Mouse (Mus musculus) limb, embryonic 15.5 days (tissue): ENCODE data around the gene Trpm2. TPM values are rescaled to one million over a fixed set of nuclear protein-coding genes. Genes with fewer than 3 reads are reported as not detected.
A peak's percentile ranks its signal among the peaks of the same experiment; 100 is the strongest.
"Not testable (repeated sequence)": the region's sequence is repeated elsewhere in the genome, so short reads cannot be mapped to it uniquely, and the experiment has no call there.

ENCODE experiments used
- ATAC-seq: fragments of 200-750 bp; cut with Nextera tagmentation; 2 replicates; pipeline ENCODE4 v1.8.0; 2017; ENCODE audit warnings: low read depth, moderate TSS enrichment; ENCODE audit not compliant: insufficient number of reproducible peaks, low FRiP score, low TSS enrichment
- H3K27ac ChIP-seq: fragments of 300-500 bp; sonication (generic); 2 replicates; pipeline ENCODE4 v1.5.1; 2015; ENCODE audit warnings: moderate library complexity, mild to moderate bottlenecking, inconsistent platforms
- H3K27me3 ChIP-seq: fragments of 300-500 bp; sonication (generic); 2 replicates; pipeline ENCODE4 v1.6.1; 2015; ENCODE audit warnings: inconsistent platforms
- H3K36me3 ChIP-seq: fragments of 300-500 bp; sonication (generic); 2 replicates; pipeline ENCODE4 v1.6.1; 2015; ENCODE audit warnings: inconsistent platforms
- H3K4me1 ChIP-seq: fragments of 300-500 bp; sonication (generic); 2 replicates; pipeline ENCODE4 v1.6.1; 2015; ENCODE audit warnings: inconsistent platforms
- H3K4me2 ChIP-seq: fragments of 300-500 bp; sonication (generic); 2 replicates; pipeline ENCODE4 v1.6.1; 2015; ENCODE audit warnings: mild to moderate bottlenecking, inconsistent platforms
- H3K4me3 ChIP-seq: fragments of 300-500 bp; sonication (generic); 2 replicates; pipeline ENCODE4 v1.5.1; 2015; ENCODE audit warnings: mild to moderate bottlenecking, inconsistent platforms
- H3K9ac ChIP-seq: fragments of 300-500 bp; sonication (generic); 2 replicates; pipeline ENCODE4 v1.6.1; 2015; ENCODE audit warnings: inconsistent platforms
- H3K9me3 ChIP-seq: fragments of 300-500 bp; sonication (generic); 2 replicates; pipeline ENCODE4 v1.6.1; 2016; ENCODE audit warnings: inconsistent platforms
- WGBS: fragments of 180-500 bp; shearing (Covaris S2); methylation state at CpG from one replicate; pipeline ENCODE4 v1.1.7; 2015; 5-methylcytosine and 5-hydroxymethylcytosine counted together
- polyA plus RNA-seq: library from polyadenylated mRNA; unstranded; fragments of >200 nt; fragmentation: Nextera tagmentation; extraction: Ambion mirVana; gene quantifications from 2 replicates; pipeline ENCODE4 v1.2.1, GENCODE M21; 2015

Gene Trpm2
- polyA plus RNA-seq: 0.50 and 0.51 TPM in 2 replicates

DNA sequence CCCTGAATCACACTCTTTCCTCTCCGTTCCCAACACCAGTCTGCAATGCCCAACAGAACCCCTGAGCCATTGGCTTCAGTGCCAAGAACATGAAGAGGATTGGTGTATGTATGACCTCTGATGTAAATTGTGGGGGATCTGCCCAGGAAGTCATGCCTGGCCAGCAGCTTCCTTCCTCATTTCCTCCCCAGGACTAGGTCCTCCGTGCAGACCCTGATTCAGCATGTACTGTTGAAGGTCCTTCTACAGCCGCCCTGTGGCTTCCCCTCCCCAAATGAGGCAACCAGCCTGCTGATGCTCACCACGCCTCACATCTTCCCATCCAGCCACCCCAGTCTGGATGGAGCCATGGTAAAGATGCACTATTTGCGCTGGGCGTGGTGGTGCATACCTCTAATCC is at the start of gene Trpm2:
TSS of gene Trpm2 (minus strand) at position 83 of the 400 bp plus-strand sequence.
- Histone ChIP-seq H3K4me1 (peaks cover 14% of the 10 kb centered on the region), H3K9me3 (no peaks in the 10 kb centered on the region), H3K27ac (no peak within 1 kb of the TSS), H3K36me3 (no peaks in the 10 kb centered on the region), H3K4me2 (peak within 1 kb of the TSS; percentile 58), H3K27me3 (peaks cover 28% of the 10 kb centered on the region), H3K4me3 (peak within 1 kb of the TSS; percentile 33), H3K9ac (no peak within 1 kb of the TSS)
- 78% methylated on average over 6 of the region's 6 CpGs for WGBS
- no peak for ATAC-seq

DNA sequence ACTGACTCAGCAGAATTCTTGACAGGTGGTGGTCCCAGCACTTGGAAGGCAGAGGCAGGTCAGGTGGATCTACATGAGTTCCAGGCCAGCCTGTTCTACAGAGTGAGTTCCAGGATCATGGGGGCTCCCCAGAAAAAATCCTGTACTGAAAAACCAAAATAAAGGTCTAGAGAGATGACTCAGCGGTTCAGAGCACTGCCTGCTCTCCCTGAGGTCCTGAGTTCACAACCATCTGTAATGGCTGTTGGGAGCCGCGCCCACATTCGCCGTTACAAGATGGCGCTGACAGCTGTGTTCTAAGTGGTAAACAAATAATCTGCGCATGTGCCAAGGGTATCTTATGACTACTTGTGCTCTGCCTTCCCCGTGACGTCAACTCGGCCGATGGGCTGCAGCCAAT is 49.6 kb upstream of the Trpm2 start:
- not testable (repeated sequence) for H3K9me3 ChIP-seq, H3K36me3 ChIP-seq, H3K4me2 ChIP-seq, H3K27ac ChIP-seq, H3K4me1 ChIP-seq, H3K27me3 ChIP-seq, H3K9ac ChIP-seq, ATAC-seq, H3K4me3 ChIP-seq
- WGBS: 93% methylated on average over 7 of the region's 11 CpGs

DNA sequence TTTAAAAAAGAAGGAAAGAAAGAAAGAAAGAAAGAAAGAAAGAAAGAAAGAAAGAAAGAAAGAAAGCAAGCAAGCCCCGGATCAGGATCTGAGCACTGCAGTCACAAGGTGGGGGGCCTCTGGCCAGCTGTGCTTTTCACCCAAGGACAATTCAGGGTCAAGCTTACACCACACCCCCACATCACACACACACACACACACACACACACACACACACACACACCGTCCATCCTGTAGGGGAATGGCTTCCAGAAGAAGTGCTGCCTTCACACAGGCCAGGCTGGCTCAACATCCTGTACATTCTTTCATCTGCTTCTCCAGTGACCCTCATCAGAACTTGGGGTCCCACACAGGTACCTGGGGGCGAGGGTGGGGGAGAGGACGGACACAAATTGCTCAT is 48.9 kb upstream of the Trpm2 start:
- no peak overlapping the region for H3K4me2 ChIP-seq
- H3K4me3 ChIP-seq: no peak overlapping the region
- H3K4me1 ChIP-seq: peaks cover 2% of the 10 kb centered on the region; the same call in 1 of the 2 replicates
- 83% methylated on average over 4 of the region's 4 CpGs for WGBS
- no peak for ATAC-seq
- no peak overlapping the region for H3K27ac ChIP-seq
- no peaks in the 10 kb centered on the region for H3K27me3 ChIP-seq
- no peaks in the 10 kb centered on the region for H3K9me3 ChIP-seq
- no peak overlapping the region for H3K9ac ChIP-seq
- no peaks in the 10 kb centered on the region for H3K36me3 ChIP-seq

DNA sequence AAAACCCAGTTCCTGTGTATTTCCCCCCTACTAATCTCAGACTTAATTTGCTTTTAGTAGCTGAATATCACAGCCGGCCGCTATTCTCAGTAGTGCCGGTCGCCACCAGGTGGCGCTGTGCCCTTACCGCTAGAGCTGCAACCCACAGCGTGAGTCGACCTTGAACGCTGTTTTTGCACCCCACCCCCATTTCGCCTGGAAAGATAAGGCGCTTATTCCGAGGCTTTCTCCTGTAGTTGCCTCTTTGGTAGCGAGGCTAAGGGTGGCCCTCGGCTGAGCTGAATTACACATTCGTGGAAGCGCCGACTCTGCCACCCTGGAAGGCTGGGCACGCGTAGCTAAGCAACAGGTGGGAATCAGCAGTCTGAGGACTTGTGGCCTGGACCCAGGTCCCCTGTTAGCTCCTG is 48.4 kb upstream of the Trpm2 start:
- Histone ChIP-seq H3K9ac (no peak overlapping the region), H3K4me1 (peaks cover 2% of the 10 kb centered on the region; the same call in 1 of the 2 replicates), H3K4me3 (peak overlapping the region; percentile 30), H3K4me2 (peak overlapping the region; percentile 56), H3K36me3 (no peaks in the 10 kb centered on the region), H3K9me3 (no peaks in the 10 kb centered on the region), H3K27me3 (no peaks in the 10 kb centered on the region), H3K27ac (no peak overlapping the region)
- ATAC-seq: 0 out of 2 replicates have a peak, but pooled peaks have one; percentile 69
- 17% methylated on average over 19 of the region's 19 CpGs for WGBS

DNA sequence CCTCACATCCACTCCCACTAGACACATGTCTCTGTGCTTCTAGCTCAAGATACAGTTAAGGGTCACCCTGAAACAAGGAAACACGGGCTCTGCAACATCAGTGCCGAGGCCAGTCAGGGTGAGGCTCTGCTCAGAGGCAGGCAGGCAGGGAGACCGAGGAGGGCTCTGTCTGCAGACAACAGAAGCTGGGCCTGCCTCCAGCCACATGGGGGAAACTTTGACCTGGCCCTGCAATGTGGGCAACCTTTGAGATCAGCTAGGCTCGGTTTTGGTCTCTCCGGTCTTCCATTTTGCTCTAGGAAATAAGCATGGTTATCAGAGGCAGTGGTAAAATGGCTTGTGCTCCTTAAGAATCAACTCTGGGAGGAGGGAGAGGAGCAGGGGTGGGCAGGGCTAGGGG is 46.0 kb upstream of the Trpm2 start:
- no peak overlapping the region for H3K27ac ChIP-seq
- H3K27me3 ChIP-seq: no peaks in the 10 kb centered on the region
- no peaks in the 10 kb centered on the region for H3K36me3 ChIP-seq
- H3K9ac ChIP-seq: no peak overlapping the region
- peaks cover 2% of the 10 kb centered on the region; the same call in 1 of the 2 replicates for H3K4me1 ChIP-seq
- no peak for ATAC-seq
- H3K9me3 ChIP-seq: no peaks in the 10 kb centered on the region
- WGBS: 56% methylated on average over 5 of the region's 5 CpGs
- H3K4me3 ChIP-seq: no peak overlapping the region
- H3K4me2 ChIP-seq: no peak overlapping the region

DNA sequence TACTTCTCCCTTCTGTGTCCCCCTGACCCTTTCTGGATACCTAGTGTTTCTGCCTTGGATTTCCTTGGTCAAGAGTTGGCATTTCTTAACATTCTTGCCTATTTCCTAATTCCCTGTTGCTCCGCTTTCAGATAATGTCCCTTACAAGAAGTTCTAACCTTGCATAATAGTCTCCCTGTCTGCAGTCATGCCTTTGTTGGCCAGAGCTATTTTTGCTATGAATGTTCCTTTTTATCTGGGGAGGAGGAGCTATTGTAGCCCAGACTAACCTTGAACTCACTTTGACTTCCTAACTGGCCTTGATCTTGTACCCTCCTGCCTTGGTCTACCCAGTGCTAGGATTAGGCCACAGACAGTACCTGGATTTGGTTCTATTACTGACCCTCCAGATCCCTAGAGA is 45.1 kb upstream of the Trpm2 start:
- WGBS: 87% methylated on average over 1 of the region's 1 CpGs
- H3K4me1 ChIP-seq: peaks cover 5% of the 10 kb centered on the region
- no peaks in the 10 kb centered on the region for H3K9me3 ChIP-seq
- H3K4me3 ChIP-seq: no peak overlapping the region
- H3K27me3 ChIP-seq: no peaks in the 10 kb centered on the region
- no peak overlapping the region for H3K27ac ChIP-seq
- no peak overlapping the region for H3K4me2 ChIP-seq
- ATAC-seq: no peak
- no peaks in the 10 kb centered on the region for H3K36me3 ChIP-seq
- no peak overlapping the region for H3K9ac ChIP-seq

DNA sequence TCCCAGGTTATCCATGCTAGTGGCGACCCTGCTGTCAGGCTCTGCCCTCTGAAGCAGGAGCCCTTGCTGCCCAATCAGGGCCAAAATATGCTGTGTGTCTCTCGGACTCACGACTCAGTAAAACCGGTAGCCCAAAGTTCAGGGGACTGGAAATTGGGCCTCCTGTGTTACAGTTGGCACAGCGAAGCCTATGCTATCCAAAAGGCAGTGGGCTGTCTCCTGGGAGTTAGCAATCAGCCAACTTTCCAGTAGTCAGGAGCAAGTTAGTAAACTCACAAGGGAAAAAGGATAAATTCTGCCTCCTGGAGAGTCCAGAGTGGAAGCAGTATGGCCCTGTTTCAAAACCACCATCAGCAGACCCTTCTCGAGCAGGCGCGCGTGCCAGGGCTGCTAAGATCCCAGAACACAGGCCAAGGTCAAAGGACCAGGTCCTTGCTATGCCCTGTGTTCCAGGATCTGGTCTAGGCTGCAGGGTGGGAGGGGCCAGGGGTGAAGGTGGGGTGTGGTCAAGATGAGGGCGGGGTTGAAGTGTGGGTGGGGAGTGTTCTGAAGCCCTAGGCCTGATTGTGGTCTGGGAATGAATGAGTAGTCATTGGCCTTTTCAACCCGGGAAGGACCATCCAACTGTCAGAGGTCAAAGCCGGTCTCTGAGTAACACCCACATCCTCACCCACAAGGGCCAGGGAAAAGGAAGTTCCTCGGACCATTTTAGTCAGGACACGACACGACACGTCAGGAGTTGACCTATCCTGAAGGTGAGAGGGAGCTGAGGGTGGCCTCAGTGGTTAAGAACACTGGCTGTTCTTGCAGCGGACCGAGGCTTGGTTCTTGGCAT is 42.5 kb upstream of the Trpm2 start:
- Histone ChIP-seq H3K4me2 (no peak overlapping the region), H3K9me3 (no peaks in the 10 kb centered on the region), H3K36me3 (no peaks in the 10 kb centered on the region), H3K9ac (no peak overlapping the region), H3K4me1 (peaks cover 15% of the 10 kb centered on the region), H3K27ac (no peak overlapping the region), H3K27me3 (no peaks in the 10 kb centered on the region), H3K4me3 (no peak overlapping the region)
- ATAC-seq: no peak
- WGBS: 86% methylated on average over 18 of the region's 18 CpGs

DNA sequence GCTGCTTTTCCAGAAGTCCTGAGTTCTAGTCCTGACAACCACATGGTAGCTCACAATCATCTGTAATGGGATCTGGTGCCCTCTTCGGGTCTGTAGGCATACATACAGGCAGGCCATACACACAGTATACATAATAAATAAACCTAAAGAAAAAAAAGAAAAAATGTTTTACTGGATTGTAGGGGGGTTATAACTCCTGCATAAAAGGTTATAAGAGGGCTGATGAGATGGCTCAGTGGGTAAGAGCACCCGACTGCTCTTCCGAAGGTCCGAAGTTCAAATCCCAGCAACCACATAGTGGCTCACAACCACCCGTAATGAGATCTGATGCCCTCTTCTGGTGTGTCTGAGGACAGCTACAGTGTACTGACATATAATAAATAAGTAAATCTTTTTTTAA is 40.8 kb upstream of the Trpm2 start:
- not testable (repeated sequence) for ATAC-seq, H3K9me3 ChIP-seq

DNA sequence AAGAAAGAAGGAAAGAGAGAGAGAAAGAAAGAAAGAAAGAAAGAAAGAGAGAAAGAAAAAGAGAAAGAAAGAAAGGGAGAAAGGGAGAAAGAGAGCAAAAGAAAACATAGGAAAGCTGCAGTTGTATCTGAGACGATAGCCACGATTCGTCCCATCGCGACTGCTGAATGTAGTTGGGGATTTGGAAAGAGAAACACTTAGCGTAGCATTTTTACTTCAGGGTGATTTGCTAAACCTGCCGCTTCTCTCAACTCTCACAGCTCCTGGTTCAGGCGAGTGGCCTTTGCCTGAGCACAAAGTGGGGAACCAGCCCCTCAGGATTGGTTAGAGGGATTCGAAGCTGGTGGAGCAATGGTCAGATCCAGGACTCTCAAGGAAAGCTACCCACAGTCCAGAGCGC is 40.0 kb upstream of the Trpm2 start:
- peak overlapping the region; percentile 84 for H3K4me3 ChIP-seq

More for the DNA sequence above, 40.8 kb upstream of the Trpm2 start:
- not testable (repeated sequence) for H3K4me2 ChIP-seq, H3K27me3 ChIP-seq, H3K9ac ChIP-seq, H3K4me3 ChIP-seq, H3K27ac ChIP-seq, H3K36me3 ChIP-seq
- WGBS: 94% methylated on average over 5 of the region's 5 CpGs
- peaks cover 33% of the 10 kb centered on the region for H3K4me1 ChIP-seq

DNA sequence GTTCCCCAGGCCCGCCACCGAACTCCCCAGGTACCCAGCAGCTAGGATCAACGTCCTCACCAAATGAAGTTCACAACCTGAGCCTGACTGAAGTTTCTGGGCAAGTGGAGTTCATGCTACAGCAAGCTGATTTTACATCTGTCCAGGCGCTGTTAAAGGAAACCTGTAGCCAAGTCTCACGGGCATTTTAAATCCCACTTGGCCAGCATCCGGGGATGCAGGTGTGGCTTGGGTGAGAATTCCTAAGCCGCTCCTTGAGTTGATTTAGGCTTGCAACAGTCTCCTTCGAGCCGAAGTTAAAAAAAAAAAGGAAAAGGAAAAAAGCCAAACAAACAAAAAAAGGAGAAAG is 39.6 kb upstream of the Trpm2 start, which contains the start of gene Pfkl:
TSS of gene Pfkl (minus strand) at position 139 of the 349 bp plus-strand sequence.
- H3K4me3 ChIP-seq: peak within 1 kb of the TSS; percentile 84
- H3K9ac ChIP-seq: peak within 1 kb of the TSS; percentile 81
- WGBS: 1% methylated on average over 9 of the region's 9 CpGs
- peak within 1 kb of the TSS; percentile 77 for H3K4me2 ChIP-seq
- H3K9me3 ChIP-seq: no peaks in the 10 kb centered on the region
- H3K4me1 ChIP-seq: peaks cover 39% of the 10 kb centered on the region
- no peak for ATAC-seq
- peaks cover 7% of the 10 kb centered on the region for H3K36me3 ChIP-seq
- peak within 1 kb of the TSS; percentile 99 for H3K27ac ChIP-seq
- no peaks in the 10 kb centered on the region for H3K27me3 ChIP-seq

More for the DNA sequence above, 40.0 kb upstream of the Trpm2 start:
- no peak overlapping the region for H3K9ac ChIP-seq
- H3K27me3 ChIP-seq: no peaks in the 10 kb centered on the region
- H3K9me3 ChIP-seq: no peaks in the 10 kb centered on the region
- peak overlapping the region; percentile 63 for H3K27ac ChIP-seq
- peaks cover 4% of the 10 kb centered on the region for H3K36me3 ChIP-seq
- H3K4me2 ChIP-seq: peak overlapping the region; percentile 77
- ATAC-seq: no peak
- WGBS: 10% methylated on average over 10 of the region's 10 CpGs
- H3K4me1 ChIP-seq: peaks cover 39% of the 10 kb centered on the region

DNA sequence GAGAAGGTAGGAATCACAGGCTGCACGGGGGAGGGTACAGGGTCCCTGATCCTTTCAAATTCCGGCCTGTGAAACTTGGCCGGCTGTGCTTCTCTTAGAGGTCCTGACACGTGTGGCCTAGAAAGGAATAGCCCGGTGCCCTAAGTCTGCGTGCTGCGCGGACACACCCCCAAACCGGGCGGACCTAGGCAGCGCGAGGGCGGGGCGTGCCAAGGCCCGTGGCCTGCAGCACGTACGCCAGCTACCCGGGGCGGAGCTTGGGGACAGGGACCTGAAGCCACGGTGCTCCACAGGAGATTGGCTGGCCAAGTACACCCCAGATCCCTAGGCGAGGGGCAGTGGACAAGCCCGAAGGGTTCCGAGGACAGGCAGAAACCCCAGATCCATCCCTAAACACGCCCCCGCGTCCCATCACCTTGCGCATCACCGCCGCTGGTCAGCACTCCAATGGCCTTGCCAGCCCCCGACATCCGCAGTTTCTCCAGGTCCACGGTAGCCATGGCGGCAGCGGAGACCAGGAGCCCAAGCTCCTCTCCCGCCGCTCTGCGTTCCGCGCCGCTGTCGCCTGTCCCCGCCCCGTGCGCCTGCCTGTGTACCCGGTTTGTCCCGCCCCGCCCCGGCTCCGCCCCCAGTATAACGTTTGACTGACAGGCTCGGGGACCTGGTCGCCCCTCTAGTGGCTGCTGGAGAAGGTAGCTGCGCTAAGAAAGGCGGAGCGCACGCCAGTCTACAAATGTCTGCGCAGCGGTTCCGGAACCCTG is 39.0 kb upstream of the Trpm2 start:
- H3K4me1 ChIP-seq: peaks cover 39% of the 10 kb centered on the region
- H3K27me3 ChIP-seq: no peaks in the 10 kb centered on the region
- H3K36me3 ChIP-seq: peaks cover 13% of the 10 kb centered on the region
- no peaks in the 10 kb centered on the region for H3K9me3 ChIP-seq
- peak overlapping the region; percentile 99 for H3K27ac ChIP-seq
- H3K4me3 ChIP-seq: peak overlapping the region; percentile 84
- under 1% methylated on average over 59 of the region's 59 CpGs for WGBS
- peak; percentile 95 for ATAC-seq
- peak overlapping the region; percentile 81 for H3K9ac ChIP-seq
- H3K4me2 ChIP-seq: peak overlapping the region; percentile 77

DNA sequence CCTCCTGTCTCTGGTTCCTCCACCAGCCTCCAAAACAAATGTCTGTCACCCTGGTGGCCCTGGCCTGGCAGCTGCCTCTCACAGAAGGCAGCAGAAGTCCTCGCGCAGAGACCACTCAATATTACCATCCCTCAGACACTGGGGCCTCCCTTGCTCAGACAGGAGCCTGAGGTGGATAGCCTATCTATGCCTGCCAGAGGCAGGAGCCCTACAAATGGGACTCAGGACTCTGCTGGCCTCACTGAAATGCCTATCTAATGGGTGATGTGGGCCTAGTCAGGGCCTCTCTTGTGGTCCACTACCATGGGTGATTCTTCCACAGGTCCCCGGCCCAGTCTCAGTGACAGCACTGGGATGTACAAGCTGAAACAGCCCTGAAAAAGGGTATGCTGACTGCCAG is 37.8 kb upstream of the Trpm2 start:
- no peak for ATAC-seq
- Histone ChIP-seq H3K36me3 (peaks cover 14% of the 10 kb centered on the region), H3K27me3 (no peaks in the 10 kb centered on the region), H3K27ac (peak overlapping the region; percentile 99; the same call in 1 of the 2 replicates), H3K9me3 (no peaks in the 10 kb centered on the region), H3K9ac (peak overlapping the region; percentile 81), H3K4me3 (peak overlapping the region; percentile 84), H3K4me1 (peaks cover 39% of the 10 kb centered on the region), H3K4me2 (peak overlapping the region; percentile 77)
- 68% methylated on average over 3 of the region's 3 CpGs for WGBS
